Mouse (Mus musculus) hindbrain, embryonic 11.5 days (tissue): ENCODE data around the gene Slc4a8. TPM values are rescaled to one million over a fixed set of nuclear protein-coding genes. Genes with fewer than 3 reads are reported as not detected.

Source experiments
- ATAC-seq: fragments of 200-750 bp; cut with Nextera tagmentation; 2 replicates; pipeline ENCODE4 v1.8.0; 2017; ENCODE audit warnings: mild to moderate bottlenecking, moderate TSS enrichment, moderate library complexity; ENCODE audit not compliant: low FRiP score
- DNase-seq: peaks from one replicate; pipeline ENCODE4 v3.0.0-alpha.2; 2015; ENCODE audit warnings: low spot score
- H3K27ac ChIP-seq: fragments of 300-500 bp; sonication (generic); 2 replicates; pipeline ENCODE4 v1.5.1; 2014; ENCODE audit warnings: mild to moderate bottlenecking, low read depth, low read length
- H3K27me3 ChIP-seq: fragments of 300-500 bp; sonication (generic); 2 replicates; pipeline ENCODE4 v1.6.1; 2014; ENCODE audit warnings: mild to moderate bottlenecking, low read length, moderate library complexity, mixed read lengths; ENCODE audit not compliant: control insufficient read depth, insufficient read depth
- H3K36me3 ChIP-seq: fragments of 300-500 bp; sonication (generic); 2 replicates; pipeline ENCODE4 v1.6.1; 2014; ENCODE audit warnings: mild to moderate bottlenecking, low read length, moderate library complexity, mixed read lengths; ENCODE audit not compliant: control insufficient read depth, insufficient read depth
- H3K4me1 ChIP-seq: fragments of 300-500 bp; sonication (generic); replicated peaks from 2 replicates; pipeline ENCODE4 v1.6.1; 2014; ENCODE audit warnings: low read length, mixed read lengths; ENCODE audit not compliant: control insufficient read depth, insufficient read depth
- H3K4me2 ChIP-seq: fragments of 300-500 bp; sonication (generic); replicated peaks from 2 replicates; pipeline ENCODE4 v1.6.1; 2014; ENCODE audit warnings: mild to moderate bottlenecking, low read depth, low read length
- H3K4me3 ChIP-seq: fragments of 300-500 bp; sonication (generic); 2 replicates; pipeline ENCODE4 v1.5.1; 2014; ENCODE audit warnings: low read depth, low read length
- H3K9ac ChIP-seq: fragments of 300-500 bp; sonication (generic); 2 replicates; pipeline ENCODE4 v1.6.1; 2014; ENCODE audit warnings: low read depth, low read length
- H3K9me3 ChIP-seq: fragments of 300-500 bp; sonication (generic); 2 replicates; pipeline ENCODE4 v1.6.1; 2016; ENCODE audit warnings: low read length; ENCODE audit not compliant: control insufficient read depth
- WGBS: fragments of 180-500 bp; shearing (Covaris S2); extraction: QIAGEN DNeasy Blood & Tissue Kit; methylation state at CpG from one replicate; pipeline ENCODE4 v1.1.7; 2014; 5-methylcytosine and 5-hydroxymethylcytosine counted together
- polyA plus RNA-seq: library from polyadenylated mRNA; unstranded; fragments of >200 nt; fragmentation: Nextera tagmentation; extraction: Ambion mirVana; gene quantifications from 2 replicates; pipeline ENCODE4 v1.2.1, GENCODE M21; 2014

The Slc4a8 gene
- polyA plus RNA-seq, 1 experiment from 2014 or later = 6.6 TPM

- Histone ChIP-seq H3K9me3 (no peaks in the 10 kb centered on the region), H3K36me3 (no peaks in the 10 kb centered on the region), H3K4me2 (no peak overlapping the region), H3K9ac (no peak overlapping the region), H3K27ac (no peak overlapping the region), H3K4me3 (no peak overlapping the region), H3K27me3 (no peaks in the 10 kb centered on the region), H3K4me1 (no peaks in the 10 kb centered on the region; the same call in 1 of the 2 replicates)
- DNase-seq (peak; percentile 68), ATAC-seq (peak; percentile 43; the same call in 1 of the 2 replicates)
- WGBS = 38% methylated on average over 12 of the region's 12 CpGs
Measured at GRCm38 (mm10) chr15:100838607-100839207, 77.2 kb downstream of the Slc4a8 start.

- Histone ChIP-seq H3K9ac (no peak overlapping the region), H3K9me3 (no peaks in the 10 kb centered on the region), H3K4me3 (no peak overlapping the region), H3K36me3 (no peaks in the 10 kb centered on the region), H3K4me2 (no peak overlapping the region), H3K27ac (no peak overlapping the region), H3K27me3 (no peaks in the 10 kb centered on the region), H3K4me1 (peaks cover 4% of the 10 kb centered on the region; the same call in 1 of the 2 replicates)
- ATAC-seq (no peak), DNase-seq (no peak)
- 82% methylated on average over 7 of the region's 7 CpGs for WGBS
Measured at GRCm38 (mm10) chr15:100844336-100844735, 82.8 kb downstream of the Slc4a8 start.

- 41% methylated on average over 26 of the region's 26 CpGs for WGBS
- no peak overlapping the region for H3K4me2 ChIP-seq
- no peak for ATAC-seq
Measured at GRCm38 (mm10) chr15:100845049-100845879, 83.7 kb downstream of the Slc4a8 start.

GRCm38 (mm10) chr15:100847193-100847592 lies 85.6 kb downstream of the Slc4a8 start:
- Histone ChIP-seq H3K9me3 (no peaks in the 10 kb centered on the region), H3K4me1 (peaks cover 4% of the 10 kb centered on the region; the same call in 1 of the 2 replicates), H3K9ac (no peak overlapping the region), H3K4me2 (no peak overlapping the region), H3K4me3 (no peak overlapping the region), H3K27ac (no peak overlapping the region), H3K36me3 (no peaks in the 10 kb centered on the region), H3K27me3 (no peaks in the 10 kb centered on the region)
- 88% methylated on average over 6 of the region's 6 CpGs for WGBS
- DNase-seq (no peak), ATAC-seq (no peak)

More at GRCm38 (mm10) chr15:100845049-100845879, 83.7 kb downstream of the Slc4a8 start:
- no peak overlapping the region for H3K9ac ChIP-seq
- H3K27me3 ChIP-seq = no peaks in the 10 kb centered on the region
- peak; percentile 52 for DNase-seq
- H3K4me3 ChIP-seq = no peak overlapping the region
- no peaks in the 10 kb centered on the region for H3K36me3 ChIP-seq
- no peaks in the 10 kb centered on the region for H3K9me3 ChIP-seq
- H3K4me1 ChIP-seq = peaks cover 4% of the 10 kb centered on the region; the same call in 1 of the 2 replicates
- peak overlapping the region; percentile 37; the same call in 1 of the 2 replicates for H3K27ac ChIP-seq

DNA sequence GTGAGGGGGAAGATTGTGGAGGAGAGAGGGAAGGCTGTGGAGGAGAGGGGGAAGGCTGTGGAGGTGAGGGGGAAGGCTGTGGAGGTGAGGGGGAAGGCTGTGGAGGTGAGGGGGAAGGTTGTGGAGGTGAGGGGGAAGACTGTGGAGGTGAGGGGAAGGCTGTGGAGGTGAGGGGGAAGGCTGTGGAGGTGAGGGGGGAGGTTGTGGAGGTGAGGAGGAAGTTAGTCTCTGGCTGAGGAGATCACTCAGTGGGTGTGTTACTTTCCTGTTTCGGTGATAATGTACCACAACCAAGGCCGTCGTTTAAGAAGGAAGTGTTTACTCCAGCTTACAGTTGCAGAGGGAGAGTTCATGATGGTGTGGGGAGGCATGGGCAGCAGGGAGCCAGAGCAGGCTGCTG lies 96.0 kb downstream of the Slc4a8 start:
- Histone ChIP-seq H3K36me3 (no peaks in the 10 kb centered on the region), H3K27me3 (no peaks in the 10 kb centered on the region), H3K9me3 (no peaks in the 10 kb centered on the region), H3K4me3 (no peak overlapping the region), H3K4me1 (no peaks in the 10 kb centered on the region), H3K27ac (no peak overlapping the region), H3K4me2 (no peak overlapping the region), H3K9ac (no peak overlapping the region)
- DNase-seq = no peak
- no peak for ATAC-seq
- 78% methylated on average over 3 of the region's 3 CpGs for whole genome bisulfite sequencing

GRCm38 (mm10) chr15:100860856-100861255 lies 99.3 kb downstream of the Slc4a8 start:
- no peak for ATAC-seq
- no peak for DNase-seq
- Histone ChIP-seq H3K27me3 (no peaks in the 10 kb centered on the region), H3K4me3 (no peak overlapping the region), H3K27ac (no peak overlapping the region), H3K36me3 (no peaks in the 10 kb centered on the region), H3K9ac (no peak overlapping the region), H3K9me3 (no peaks in the 10 kb centered on the region), H3K4me2 (no peak overlapping the region), H3K4me1 (no peaks in the 10 kb centered on the region)
- 50% methylated on average over 5 of the region's 5 CpGs for WGBS

- Histone ChIP-seq H3K4me3 (no peak overlapping the region), H3K9me3 (no peaks in the 10 kb centered on the region), H3K27me3 (peaks cover 2% of the 10 kb centered on the region; the same call in 1 of the 2 replicates), H3K36me3 (no peaks in the 10 kb centered on the region), H3K4me2 (no peak overlapping the region), H3K4me1 (no peaks in the 10 kb centered on the region), H3K27ac (no peak overlapping the region), H3K9ac (no peak overlapping the region)
- DNase-seq (no peak), ATAC-seq (no peak)
- WGBS = 52% methylated on average over 3 of the region's 3 CpGs
Measured at GRCm38 (mm10) chr15:100865556-100865955, 104.0 kb downstream of the Slc4a8 start.

DNA sequence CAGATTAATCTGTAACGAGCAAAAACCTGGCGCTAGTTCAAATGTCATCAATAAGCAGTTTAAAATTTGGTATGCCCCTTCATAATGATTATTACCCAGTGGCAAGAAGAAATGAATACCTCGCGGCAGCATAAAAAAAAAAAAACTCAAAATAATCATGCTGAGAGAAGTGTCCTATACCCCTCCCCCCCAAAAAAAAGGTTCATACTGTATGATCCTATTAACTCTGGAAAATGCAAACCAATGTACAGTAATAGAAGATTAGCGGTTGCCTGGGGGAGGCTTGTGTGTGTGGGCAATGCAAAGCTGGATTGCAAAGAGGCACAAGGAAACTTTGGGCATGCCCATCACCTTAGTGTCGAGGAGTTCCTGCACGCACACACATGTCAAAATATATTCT lies 108.0 kb downstream of the Slc4a8 start, which contains the start of gene Scn8a:
Gene Scn8a, plus strand, starts transcription at position 301 of the 400 bp plus-strand sequence.
- DNase-seq (no peak), ATAC-seq (no peak)
- Histone ChIP-seq H3K4me1 (peaks cover 9% of the 10 kb centered on the region), H3K36me3 (no peaks in the 10 kb centered on the region), H3K27ac (peak within 1 kb of the TSS; percentile 86; the same call in 1 of the 2 replicates), H3K4me3 (peak within 1 kb of the TSS; percentile 85), H3K27me3 (peaks cover 13% of the 10 kb centered on the region), H3K4me2 (peak within 1 kb of the TSS; percentile 57), H3K9me3 (no peaks in the 10 kb centered on the region), H3K9ac (no peak within 1 kb of the TSS)
- 80% methylated on average over 7 of the region's 7 CpGs for WGBS
